Mouse (Mus musculus): ENCODE measurements at regions not wholly inside any gene's neighbourhood (a gene's known extent, or its start where the extent isn't known, plus 50 kb on each side); places are given as distances from the start of the nearest gene placed in this dataset.

- TF ChIP-seq POLR2A (IDR thresholded peaks at IDR 0.05; ENCODE audit: low read depth, low read length) = no peak
- no peak for TF ChIP-seq CTCF (IDR thresholded peaks at IDR 0.05; ENCODE audit: extremely low read depth, insufficient read depth, insufficient read length, insufficient replicate concordance)
- no peaks in the 10 kb centered on the region; the same call in 1 of the 2 replicates for H3K36me3 ChIP-seq (ENCODE audit: control insufficient read depth, insufficient read depth, low read length)
- DNase-seq (ENCODE audit: low read depth in 1 of 2, low spot score in 2 of 2) = no peak
- no peaks in the 10 kb centered on the region for H3K27me3 ChIP-seq (ENCODE audit: control insufficient read depth, insufficient read depth, low read length)
- WGBS = 78% methylated on average over 3 of the region's 3 CpGs
- no peak overlapping the region for H3K27ac ChIP-seq (ENCODE audit: insufficient read depth, low read length)
- no peak overlapping the region for H3K4me3 ChIP-seq (ENCODE audit: extremely low read depth, insufficient read depth, insufficient read length)
- no peaks in the 10 kb centered on the region for H3K4me1 ChIP-seq (ENCODE audit: control insufficient read depth, insufficient read depth, insufficient read length)
Measured at GRCm38 (mm10) chr9:71058655-71059054, 106.6 kb upstream of the Lipc start.

GRCm38 (mm10) chr9:71056836-71057235, 104.8 kb upstream of the Lipc start:
- Histone ChIP-seq H3K36me3 (ENCODE audit: control insufficient read depth, insufficient read depth, low read length) (no peaks in the 10 kb centered on the region; the same call in 1 of the 2 replicates), H3K4me3 (ENCODE audit: extremely low read depth, insufficient read depth, insufficient read length) (no peak overlapping the region), H3K4me1 (ENCODE audit: control insufficient read depth, insufficient read depth, insufficient read length) (no peaks in the 10 kb centered on the region), H3K27ac (ENCODE audit: insufficient read depth, low read length) (no peak overlapping the region), H3K27me3 (ENCODE audit: control insufficient read depth, insufficient read depth, low read length) (no peaks in the 10 kb centered on the region)
- TF ChIP-seq POLR2A (IDR thresholded peaks at IDR 0.05; ENCODE audit: low read depth, low read length) = no peak
- TF ChIP-seq CTCF (IDR thresholded peaks at IDR 0.05; ENCODE audit: extremely low read depth, insufficient read depth, insufficient read length, insufficient replicate concordance) = no peak
- WGBS = 85% methylated on average over 3 of the region's 3 CpGs
- DNase-seq (ENCODE audit: low read depth in 1 of 2, low spot score in 2 of 2) = no peak

- Histone ChIP-seq H3K36me3 (ENCODE audit: control insufficient read depth, insufficient read depth, low read length) (no peaks in the 10 kb centered on the region), H3K4me3 (ENCODE audit: extremely low read depth, insufficient read depth, insufficient read length) (no peak overlapping the region), H3K27me3 (ENCODE audit: control insufficient read depth, insufficient read depth, low read length) (no peaks in the 10 kb centered on the region), H3K4me1 (ENCODE audit: control insufficient read depth, insufficient read depth, insufficient read length) (no peaks in the 10 kb centered on the region), H3K27ac (ENCODE audit: insufficient read depth, low read length) (no peak overlapping the region)
- 67% methylated on average over 1 of the region's 1 CpGs for WGBS
- TF ChIP-seq POLR2A (IDR thresholded peaks at IDR 0.05; ENCODE audit: low read depth, low read length) (no peak), CTCF (IDR thresholded peaks at IDR 0.05; ENCODE audit: extremely low read depth, insufficient read depth, insufficient read length, insufficient replicate concordance) (no peak)
- no peak for DNase-seq (ENCODE audit: low read depth in 1 of 2, low spot score in 2 of 2)
Measured at GRCm38 (mm10) chr9:71043899-71044298, 91.9 kb upstream of the Lipc start.

GRCm38 (mm10) chr9:71035286-71035685, 83.3 kb upstream of the Lipc start:
- H3K4me3 ChIP-seq (ENCODE audit: extremely low read depth, insufficient read depth, insufficient read length) = no peak overlapping the region
- DNase-seq (ENCODE audit: low read depth in 1 of 2, low spot score in 2 of 2) = no peak
- WGBS = 33% methylated on average over 6 of the region's 6 CpGs
- no peaks in the 10 kb centered on the region for H3K36me3 ChIP-seq (ENCODE audit: control insufficient read depth, insufficient read depth, low read length)
- H3K4me1 ChIP-seq (ENCODE audit: control insufficient read depth, insufficient read depth, insufficient read length) = peaks cover 8% of the 10 kb centered on the region
- H3K27me3 ChIP-seq (ENCODE audit: control insufficient read depth, insufficient read depth, low read length) = no peaks in the 10 kb centered on the region
- no peak for TF ChIP-seq POLR2A (IDR thresholded peaks at IDR 0.05; ENCODE audit: low read depth, low read length)
- TF ChIP-seq CTCF (IDR thresholded peaks at IDR 0.05; ENCODE audit: extremely low read depth, insufficient read depth, insufficient read length, insufficient replicate concordance) = no peak
- no peak overlapping the region for H3K27ac ChIP-seq (ENCODE audit: insufficient read depth, low read length)

GRCm38 (mm10) chr9:71032156-71032555, 80.1 kb upstream of the Lipc start:
- H3K4me1 ChIP-seq (ENCODE audit: control insufficient read depth, insufficient read depth, insufficient read length) = peaks cover 13% of the 10 kb centered on the region
- H3K36me3 ChIP-seq (ENCODE audit: control insufficient read depth, insufficient read depth, low read length) = no peaks in the 10 kb centered on the region
- H3K4me3 ChIP-seq (ENCODE audit: extremely low read depth, insufficient read depth, insufficient read length) = no peak overlapping the region
- TF ChIP-seq CTCF (IDR thresholded peaks at IDR 0.05; ENCODE audit: extremely low read depth, insufficient read depth, insufficient read length, insufficient replicate concordance) (no peak), POLR2A (IDR thresholded peaks at IDR 0.05; ENCODE audit: low read depth, low read length) (no peak)
- no peak for DNase-seq (ENCODE audit: low read depth in 1 of 2, low spot score in 2 of 2)
- no peaks in the 10 kb centered on the region for H3K27me3 ChIP-seq (ENCODE audit: control insufficient read depth, insufficient read depth, low read length)
- H3K27ac ChIP-seq (ENCODE audit: insufficient read depth, low read length) = no peak overlapping the region

- no peak for DNase-seq (ENCODE audit: low read depth in 1 of 2, low spot score in 2 of 2)
- Histone ChIP-seq H3K36me3 (ENCODE audit: control insufficient read depth, insufficient read depth, low read length) (no peaks in the 10 kb centered on the region), H3K4me1 (ENCODE audit: control insufficient read depth, insufficient read depth, insufficient read length) (peaks cover 13% of the 10 kb centered on the region), H3K27me3 (ENCODE audit: control insufficient read depth, insufficient read depth, low read length) (no peaks in the 10 kb centered on the region), H3K27ac (ENCODE audit: insufficient read depth, low read length) (no peak overlapping the region), H3K4me3 (ENCODE audit: extremely low read depth, insufficient read depth, insufficient read length) (no peak overlapping the region)
- WGBS = 91% methylated on average over 3 of the region's 3 CpGs
- no peak for TF ChIP-seq POLR2A (IDR thresholded peaks at IDR 0.05; ENCODE audit: low read depth, low read length)
- no peak for TF ChIP-seq CTCF (IDR thresholded peaks at IDR 0.05; ENCODE audit: extremely low read depth, insufficient read depth, insufficient read length, insufficient replicate concordance)
Measured at GRCm38 (mm10) chr9:71030203-71030921, 78.3 kb upstream of the Lipc start.

GRCm38 (mm10) chr9:71028102-71028501, 76.1 kb upstream of the Lipc start:
- H3K27ac ChIP-seq (ENCODE audit: insufficient read depth, low read length) = no peak overlapping the region
- DNase-seq (ENCODE audit: low read depth in 1 of 2, low spot score in 2 of 2) = no peak
- no peaks in the 10 kb centered on the region for H3K27me3 ChIP-seq (ENCODE audit: control insufficient read depth, insufficient read depth, low read length)
- H3K4me3 ChIP-seq (ENCODE audit: extremely low read depth, insufficient read depth, insufficient read length) = no peak overlapping the region
- WGBS = 97% methylated on average over 2 of the region's 2 CpGs
- no peaks in the 10 kb centered on the region for H3K36me3 ChIP-seq (ENCODE audit: control insufficient read depth, insufficient read depth, low read length)
- TF ChIP-seq CTCF (IDR thresholded peaks at IDR 0.05; ENCODE audit: extremely low read depth, insufficient read depth, insufficient read length, insufficient replicate concordance) (no peak), POLR2A (IDR thresholded peaks at IDR 0.05; ENCODE audit: low read depth, low read length) (no peak)
- peaks cover 13% of the 10 kb centered on the region for H3K4me1 ChIP-seq (ENCODE audit: control insufficient read depth, insufficient read depth, insufficient read length)
